Mouse (Mus musculus): ENCODE measurements around the gene Vmn1r220.
"Not testable (repeated sequence)": the region's sequence is repeated elsewhere in the genome, so short reads cannot be mapped to it uniquely, and the experiment has no call there.

Gene Vmn1r220

DNA sequence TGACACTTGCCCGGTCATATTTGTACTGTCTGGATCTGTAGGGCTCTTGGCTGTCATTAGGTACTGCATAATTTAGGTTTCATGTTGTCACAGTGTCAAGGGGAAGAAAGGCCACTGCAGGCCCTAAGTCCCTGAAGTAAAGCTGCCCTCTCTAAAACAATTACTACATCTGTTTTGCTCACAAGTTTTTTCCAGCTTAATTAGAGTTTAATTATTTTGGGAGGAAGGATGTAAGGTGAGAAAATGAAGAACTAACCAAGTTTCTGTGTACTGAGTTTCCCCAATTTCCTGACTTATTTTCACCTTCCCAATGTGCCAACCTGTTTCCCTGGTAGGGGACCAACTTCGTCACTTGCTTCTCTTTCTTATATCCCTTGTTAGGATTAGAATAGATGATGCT, at the start of gene Vmn1r220:
TSS of gene Vmn1r220 (minus strand) at position 101 of the 400 bp plus-strand sequence.
- no peak for DNase-seq (ENCODE audit: low read depth, low spot score)

DNA sequence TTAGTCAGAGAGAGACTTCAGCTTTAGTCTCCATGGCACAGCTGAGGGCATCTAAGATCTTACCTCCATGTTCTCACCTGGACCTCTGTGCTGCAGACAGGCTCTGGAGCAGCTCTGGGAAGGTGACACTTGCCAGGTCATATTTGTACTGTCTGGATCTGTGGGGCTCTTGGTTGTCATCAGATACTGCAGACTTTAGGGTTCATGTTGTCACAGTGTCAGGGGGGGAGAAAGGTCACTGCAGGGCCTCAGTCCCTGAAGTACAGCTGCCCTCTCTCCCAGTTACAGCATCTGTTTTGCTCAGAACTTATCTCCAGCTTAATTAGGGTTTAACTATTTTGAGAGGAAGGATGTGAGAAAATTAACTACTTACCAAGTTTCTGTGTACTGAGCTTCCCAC, 48.1 kb upstream of the Vmn1r220 start, which contains the start of gene Vmn1r222:
TSS of gene Vmn1r222 (minus strand) at position 101 of the 400 bp plus-strand sequence.
- not testable (repeated sequence) for DNase-seq (ENCODE audit: low read depth, low spot score)

GRCm38 (mm10) chr13:23213827-23214226, 26.1 kb upstream of the Vmn1r220 start, which contains the start of gene Vmn1r221:
Gene Vmn1r221 (plus strand): TSS chr13:23214127.
- DNase-seq (ENCODE audit: low read depth, low spot score): not testable (repeated sequence)

DNA sequence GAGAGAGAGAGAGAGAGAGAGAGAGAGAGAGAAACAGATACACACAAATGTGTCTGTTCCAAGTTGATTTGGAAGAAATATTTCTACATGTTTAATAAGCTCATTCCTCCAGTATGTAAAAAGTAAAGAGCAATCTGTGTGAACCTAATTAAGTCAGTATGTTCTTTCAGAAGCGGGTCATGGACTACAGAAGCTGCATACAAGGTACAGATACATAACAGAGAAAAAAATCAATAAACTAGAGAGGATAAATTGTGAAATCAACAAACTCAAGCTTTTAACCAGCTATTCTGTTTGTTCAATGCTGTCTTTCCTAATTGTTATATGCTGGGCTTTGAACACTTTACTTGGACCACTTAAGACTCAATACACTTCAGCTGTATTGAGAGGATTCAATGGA, 16.1 kb upstream of the Vmn1r220 start:
- not testable (repeated sequence) for DNase-seq (ENCODE audit: low read depth, low spot score)

GRCm38 (mm10) chr13:23166471-23166870, 21.3 kb downstream of the Vmn1r220 start:
- not testable (repeated sequence) for DNase-seq (ENCODE audit: low read depth, low spot score)

DNA sequence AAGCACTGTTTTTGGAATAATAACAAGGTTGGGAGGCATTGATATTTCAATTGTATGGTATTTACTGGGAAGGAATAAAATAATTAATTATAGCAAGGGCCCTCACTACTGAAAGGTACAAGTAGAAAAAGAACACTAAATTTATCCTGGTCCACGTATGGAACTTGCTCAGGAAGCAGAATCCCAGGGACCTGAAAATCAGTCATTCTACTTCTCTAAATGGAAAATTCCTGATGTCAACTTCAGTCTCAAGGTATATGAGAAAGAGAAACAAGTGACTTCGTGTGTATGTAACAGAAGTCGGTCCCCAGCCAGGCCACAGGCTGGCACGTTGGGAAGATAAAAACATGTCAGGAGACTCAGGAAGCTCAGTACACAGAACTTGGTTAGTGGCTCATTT, 28.8 kb downstream of the Vmn1r220 start, which contains the start of gene Vmn1r219:
TSS of gene Vmn1r219 (plus strand) at position 301 of the 400 bp plus-strand sequence.
- DNase-seq (ENCODE audit: low read depth, low spot score): no peak

- DNase-seq (ENCODE audit: low read depth, low spot score): no peak
Observed at GRCm38 (mm10) chr13:23157848-23158247, 29.9 kb downstream of the Vmn1r220 start.

DNA sequence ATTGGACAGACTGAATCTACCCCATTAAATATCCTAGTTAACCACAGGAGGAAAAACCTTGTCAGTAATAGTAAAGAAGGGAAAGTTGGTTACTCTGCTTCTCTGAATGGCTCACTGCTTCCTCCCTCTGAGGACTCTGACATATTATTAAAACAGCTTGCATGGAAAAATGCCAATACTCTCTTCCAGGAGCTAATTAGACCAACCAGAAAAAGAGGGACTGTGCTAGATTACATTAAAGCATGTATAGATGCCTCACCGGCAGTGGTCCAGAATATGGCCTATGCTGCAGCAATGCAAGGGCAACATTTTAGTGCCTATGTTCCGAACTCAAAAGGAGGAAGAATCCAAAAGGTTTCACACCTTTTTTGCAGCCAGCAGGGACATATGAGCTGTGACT, 48.9 kb downstream of the Vmn1r220 start:
- no peak for DNase-seq (ENCODE audit: low read depth, low spot score)

- DNase-seq (ENCODE audit: low read depth, low spot score): no peak
Observed at GRCm38 (mm10) chr13:23133501-23133900, 54.3 kb downstream of the Vmn1r220 start.

DNA sequence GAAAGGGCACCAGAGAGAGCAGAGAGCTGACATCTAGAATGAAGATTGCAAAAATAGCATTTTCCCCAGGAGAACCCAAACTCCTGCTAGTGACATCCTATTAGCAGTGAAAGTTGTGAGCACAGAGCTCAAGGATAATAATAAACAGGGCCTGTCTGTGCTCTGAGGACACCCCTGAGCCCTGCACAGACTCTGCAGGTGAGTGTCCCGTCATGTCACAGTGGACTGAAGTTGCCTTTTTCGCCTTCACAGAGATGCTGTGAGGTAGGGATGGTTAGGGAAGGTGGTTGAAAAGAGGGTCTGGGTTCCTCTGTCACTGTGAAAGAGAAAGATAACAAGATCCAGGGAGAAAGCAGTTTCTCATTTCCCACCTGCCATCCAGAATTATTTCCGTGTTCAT, 54.7 kb downstream of the Vmn1r220 start, which contains the start of gene Vmn1r218:
TSS of gene Vmn1r218 (plus strand) at position 57 of the 400 bp plus-strand sequence.
- no peak for DNase-seq (ENCODE audit: low read depth, low spot score)

Data from CD4-positive helper T cell, adult 2 months (primary cell).